Mouse (Mus musculus) layer of hippocampus, postnatal 14 days (tissue): ENCODE results near the gene Prrc2b. TPM values are rescaled to one million over a fixed set of nuclear protein-coding genes. Genes with fewer than 3 reads are reported as not detected.
A peak's percentile ranks its signal among the peaks of the same experiment; 100 is the strongest.

Source experiments
- DNase-seq, 2 experiments: peaks; one replicate each; pipeline ENCODE4 v3.0.0; 2021 to 2022; ENCODE audit warnings: low spot score in 2 of 2, mixed read lengths in 1 of 2
- total RNA-seq, 2 experiments: library from RNA; stranded (reverse); gene quantifications; 2 replicates each; pipeline ENCODE4 v1.2.3; 2021

Prrc2b gene
- total RNA-seq, 2 experiments from 2014 or later = 253 to 268 TPM

GRCm38 (mm10) chr2:32134039-32134438 lies 16.8 kb upstream of the Prrc2b start:
- peak; percentile 90 for DNase-seq

GRCm38 (mm10) chr2:32137667-32138266 lies 13.1 kb upstream of the Prrc2b start:
- DNase-seq = peak; percentile 95 to 98

DNA sequence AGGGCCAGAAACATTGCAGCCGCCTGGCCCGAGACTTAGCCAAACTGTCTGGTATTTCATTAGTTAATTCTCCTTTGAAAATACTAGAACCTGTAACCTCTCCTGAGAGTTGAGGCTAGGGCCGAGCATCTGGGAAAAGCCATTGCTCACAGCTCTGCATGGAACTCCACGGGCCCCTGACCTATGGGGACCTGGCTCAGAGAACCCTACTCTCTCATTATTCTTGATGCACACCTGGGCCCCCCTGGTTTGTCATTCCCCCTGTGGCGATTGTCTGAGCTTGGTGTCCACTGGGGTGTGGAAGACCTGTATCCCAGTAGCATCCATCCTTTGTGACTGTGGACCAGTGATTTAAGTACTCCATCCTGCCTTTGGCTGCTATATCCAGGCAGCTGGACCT lies 11.5 kb upstream of the Prrc2b start:
- DNase-seq = no peak

GRCm38 (mm10) chr2:32140498-32140934 lies 10.4 kb upstream of the Prrc2b start:
- no peak for DNase-seq

GRCm38 (mm10) chr2:32141602-32142001 lies 9.3 kb upstream of the Prrc2b start:
- DNase-seq = no peak

GRCm38 (mm10) chr2:32142368-32142767 lies 8.5 kb upstream of the Prrc2b start:
- no peak for DNase-seq

DNA sequence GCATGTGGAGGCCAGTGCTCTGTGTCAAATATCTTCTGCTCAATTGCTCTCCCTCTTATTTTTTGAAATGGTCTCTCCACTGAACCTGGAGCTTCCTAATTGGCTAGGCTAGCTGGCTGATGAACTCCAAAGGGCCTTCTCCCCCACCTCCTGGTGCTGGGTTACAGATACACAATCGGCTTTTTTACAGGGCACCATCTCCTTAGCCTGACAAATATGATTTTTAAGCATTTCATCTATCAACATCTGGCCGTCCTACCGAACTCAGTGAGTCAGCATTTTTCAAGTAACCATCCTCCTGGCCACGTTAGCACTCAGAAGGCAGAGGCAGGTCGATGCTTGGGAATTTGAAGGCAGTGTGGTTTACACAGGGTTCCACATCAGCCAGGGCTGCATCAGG lies 6.2 kb upstream of the Prrc2b start:
- DNase-seq = no peak

GRCm38 (mm10) chr2:32146617-32147162 lies 4.2 kb upstream of the Prrc2b start:
- DNase-seq = no peak

DNA sequence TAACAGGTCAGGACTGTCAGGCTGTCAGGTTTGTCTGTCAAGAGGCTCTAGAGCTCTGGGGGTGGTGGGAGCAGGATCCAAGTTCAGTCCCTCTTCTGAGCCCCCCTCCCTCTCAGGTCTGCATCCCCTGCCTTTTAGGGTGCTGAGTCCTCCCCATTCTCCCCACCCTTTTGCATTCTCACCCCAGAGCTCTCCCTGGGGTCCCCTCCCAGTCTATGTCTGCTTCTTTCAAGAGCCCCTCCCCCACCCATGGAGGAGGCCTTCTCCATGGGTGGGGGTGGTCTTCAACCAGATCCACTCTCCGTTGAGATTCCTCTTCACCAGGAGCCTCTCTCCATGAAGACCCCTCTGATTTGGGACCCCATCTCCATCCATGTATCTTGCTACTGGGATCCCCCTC lies 747 bp upstream of the Prrc2b start:
- no peak for DNase-seq

- DNase-seq = no peak
Observed at GRCm38 (mm10) chr2:32150562-32150923, 339 bp upstream of the Prrc2b start.

- peak; percentile 52 to 53 for DNase-seq
Observed at GRCm38 (mm10) chr2:32151660-32152366, 931 bp downstream of the Prrc2b start.

DNA sequence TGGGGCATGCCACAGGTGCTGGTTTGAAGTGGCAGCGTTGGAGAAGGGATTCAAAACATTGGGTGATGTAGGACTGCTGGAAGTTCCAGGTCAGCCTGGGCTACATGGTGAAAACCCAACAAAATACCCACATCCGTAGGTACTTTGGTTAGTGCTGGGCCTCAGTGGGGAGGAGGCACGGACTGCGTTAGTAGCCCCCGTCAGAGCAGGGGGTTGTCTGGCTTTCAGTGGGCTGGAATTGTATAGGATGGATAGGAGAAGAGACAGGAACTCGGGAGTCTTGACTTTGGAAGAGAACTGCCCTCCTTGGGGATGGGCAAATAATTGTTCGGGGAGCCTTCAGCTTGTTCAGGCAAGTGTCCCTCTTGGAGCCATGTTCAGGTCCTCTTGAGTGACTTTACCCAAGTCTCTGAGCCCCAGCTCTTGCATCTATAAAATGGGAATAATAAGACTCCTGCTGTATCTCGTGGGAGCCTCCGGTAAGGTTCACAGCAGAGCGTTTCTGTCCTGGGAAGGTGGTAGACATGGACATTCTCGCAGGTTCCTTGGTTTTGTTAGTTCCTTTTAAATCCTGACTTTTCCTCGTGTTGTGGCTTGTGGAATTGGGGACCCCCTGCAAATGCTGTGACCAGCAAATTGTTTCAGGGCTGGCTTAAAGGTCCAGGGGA lies 1.6 kb downstream of the Prrc2b start:
- DNase-seq = no peak

DNA sequence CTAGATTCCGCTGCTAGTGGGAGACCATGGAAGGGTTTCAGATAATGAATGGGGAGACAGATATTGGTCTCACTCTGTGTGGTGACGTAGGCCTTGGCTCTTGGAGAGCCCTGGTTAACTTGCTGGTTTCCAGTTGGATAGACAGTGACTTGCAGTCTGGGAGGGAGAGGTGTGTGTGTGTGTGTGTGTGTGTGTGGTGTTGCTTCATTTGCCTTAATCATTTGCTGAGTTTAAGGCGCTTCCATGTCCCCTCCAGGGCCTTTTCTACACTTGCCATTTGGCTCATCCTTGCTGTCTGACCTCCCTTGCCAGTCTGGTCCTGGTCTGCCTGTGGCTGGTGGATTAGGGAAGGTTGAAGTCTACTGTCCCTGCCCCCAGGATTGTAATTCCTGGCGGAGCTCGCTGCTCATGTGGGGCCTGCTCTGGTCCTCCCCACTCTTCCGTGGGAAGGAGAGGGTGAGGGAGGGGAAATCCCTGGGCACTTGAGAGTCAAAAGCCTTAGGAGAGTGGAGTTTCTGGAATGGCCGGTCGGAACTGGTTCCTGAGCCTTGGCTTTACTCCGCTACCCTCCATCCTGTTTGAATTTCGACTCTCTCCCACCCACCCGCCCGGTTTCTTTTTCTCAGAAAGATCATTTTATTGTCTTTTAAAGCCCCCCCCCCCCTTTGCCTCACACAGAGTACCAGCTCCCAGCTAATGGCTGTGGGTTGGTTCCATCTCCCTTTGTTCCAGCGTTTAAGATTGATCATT lies 2.3 kb downstream of the Prrc2b start:
- peak in 1 of 2 experiments; percentile 62 for DNase-seq

DNA sequence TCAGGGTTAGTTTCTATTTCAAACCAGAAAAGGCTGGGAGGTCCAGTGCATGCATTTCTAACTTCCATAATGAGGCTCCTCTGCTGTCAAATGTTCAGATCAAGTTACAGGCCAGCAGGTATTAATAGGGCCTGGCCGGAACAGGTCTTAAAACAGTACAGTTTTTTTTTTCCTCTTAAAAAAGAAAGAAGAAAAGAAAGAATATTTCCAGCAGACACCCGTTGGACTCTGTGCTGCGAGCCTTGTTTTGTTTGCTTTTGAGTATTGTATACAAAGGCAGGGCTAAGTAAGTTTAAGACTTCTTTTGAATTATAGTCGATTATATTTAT lies 2.9 kb downstream of the Prrc2b start:
- no peak for DNase-seq

- no peak for DNase-seq
Observed at GRCm38 (mm10) chr2:32154334-32154997, 3.6 kb downstream of the Prrc2b start.

DNA sequence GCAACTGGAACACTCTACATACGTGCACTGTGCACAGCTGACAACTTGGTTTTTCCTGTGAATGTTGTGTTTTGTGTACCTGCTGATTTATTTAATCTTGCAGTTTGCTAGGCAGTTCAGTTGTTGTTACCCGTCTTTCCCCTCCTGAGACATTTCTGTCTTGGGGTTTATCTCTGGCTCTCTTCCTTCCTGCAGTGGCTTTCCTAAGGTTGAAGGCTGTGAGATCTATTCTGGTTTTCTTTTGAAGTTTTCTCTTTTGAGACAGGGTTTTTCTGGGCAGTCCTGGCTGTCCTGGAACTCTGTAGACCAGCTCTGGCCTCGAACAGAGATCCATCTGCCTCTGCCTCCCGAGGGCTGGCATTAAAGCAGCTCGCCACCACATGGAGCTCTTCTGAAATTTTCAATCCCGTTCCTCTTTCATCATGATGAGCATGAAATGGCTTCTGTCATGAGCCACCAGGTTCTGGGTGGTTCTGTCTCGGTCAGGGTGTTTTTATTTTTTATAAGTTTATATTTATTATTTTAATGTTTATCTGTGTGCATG lies 4.2 kb downstream of the Prrc2b start:
- no peak for DNase-seq

DNA sequence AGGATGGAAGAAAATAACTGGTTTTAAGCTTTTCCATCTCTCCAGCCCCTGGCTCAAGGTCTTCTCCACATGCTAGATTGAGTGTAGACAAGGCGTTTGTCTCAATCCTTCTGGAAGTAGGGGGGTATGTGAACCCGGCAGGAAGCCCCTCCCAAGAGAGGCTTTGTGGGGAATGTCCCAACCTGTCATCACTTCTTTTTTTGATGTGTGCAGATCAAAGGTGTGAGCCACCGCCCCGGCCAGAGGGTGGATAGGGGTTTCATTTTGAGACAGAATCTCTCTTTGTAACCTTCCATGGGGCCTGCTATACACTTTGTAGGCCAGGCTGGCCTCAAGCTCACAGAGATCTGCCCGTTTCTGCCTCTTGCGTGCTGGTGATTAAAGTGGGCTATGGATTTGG lies 4.7 kb downstream of the Prrc2b start:
- no peak for DNase-seq

DNA sequence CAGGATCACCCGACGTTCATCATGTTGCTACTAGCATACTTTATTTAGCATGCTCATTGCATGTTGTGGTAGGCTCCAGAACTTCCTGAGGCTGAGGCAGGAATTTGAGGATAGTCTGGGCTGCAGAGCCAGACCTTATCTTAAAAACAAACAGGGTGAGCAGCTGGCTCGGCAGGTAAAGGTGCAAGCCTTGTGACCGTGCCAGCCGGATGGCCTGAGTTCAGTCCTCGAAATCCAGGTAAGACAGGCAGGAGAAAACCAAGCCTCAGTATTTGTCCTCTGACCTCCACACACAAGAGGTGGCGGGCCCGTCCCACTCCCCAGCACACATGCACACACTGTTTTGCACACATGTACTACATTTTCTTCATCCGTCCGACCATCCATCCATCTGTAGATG lies 5.8 kb downstream of the Prrc2b start:
- DNase-seq = no peak

DNA sequence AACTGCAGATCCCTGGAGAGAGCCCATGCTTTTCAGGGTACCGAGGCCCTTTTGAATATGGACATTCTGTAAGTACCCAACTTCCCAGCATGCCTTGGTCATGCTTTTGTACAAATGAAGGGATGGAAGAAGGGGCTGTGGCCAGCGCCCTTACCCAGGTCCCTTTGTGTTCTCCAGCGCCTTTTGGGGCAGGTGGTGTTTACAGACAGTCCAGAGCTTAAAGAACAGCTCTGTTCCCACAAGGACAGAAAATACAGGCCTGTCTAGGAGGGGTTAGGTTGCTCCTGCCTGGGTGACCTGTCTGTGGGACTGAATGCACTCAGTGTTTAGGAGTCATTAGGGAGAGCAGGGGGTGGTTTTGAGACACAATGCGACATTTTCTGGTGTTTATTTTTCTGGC lies 6.4 kb downstream of the Prrc2b start:
- no peak for DNase-seq

DNA sequence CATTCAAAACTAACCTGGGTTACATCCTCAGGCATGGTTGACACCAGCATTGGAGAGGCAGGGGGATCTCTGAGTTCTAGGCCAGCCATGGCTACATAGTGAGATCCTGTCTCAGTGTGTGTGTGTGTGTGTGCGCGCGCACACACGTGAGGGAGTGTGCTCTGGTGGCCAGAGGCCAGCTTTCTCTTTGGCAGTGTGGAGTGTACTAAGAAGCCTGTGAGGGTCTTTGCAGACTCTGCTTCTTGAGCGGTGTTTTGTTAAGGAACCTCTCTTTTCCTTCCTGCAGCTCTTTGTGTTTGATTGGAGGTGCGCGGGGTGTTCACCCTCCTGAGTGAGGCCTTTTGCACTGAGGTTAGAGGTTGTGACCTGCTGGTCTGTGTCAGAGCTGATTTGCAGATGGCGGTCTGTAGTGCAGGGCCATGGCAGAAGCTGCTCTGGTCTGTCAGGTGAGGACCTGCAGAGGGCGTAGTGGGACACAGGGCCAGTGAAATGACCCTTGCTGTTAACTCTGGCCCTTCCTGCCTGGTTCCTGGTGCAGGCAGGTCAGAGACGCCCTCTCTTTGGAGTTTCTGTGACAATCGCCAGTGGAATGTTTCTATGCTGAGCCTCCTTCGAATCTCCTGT lies 7.8 kb downstream of the Prrc2b start:
- no peak for DNase-seq
